Mouse (Mus musculus): ENCODE data around the gene Trpm1. TPM values are rescaled to one million over a fixed set of nuclear protein-coding genes. Genes with fewer than 3 reads are reported as not detected.

The Trpm1 gene
- polyA plus RNA-seq, 1 experiment: 0.01 TPM

GRCm38 (mm10) chr7:64237747-64238146, 84.1 kb downstream of the Trpm1 start:
- no peaks in the 10 kb centered on the region for H3K36me3 ChIP-seq (ENCODE audit: control insufficient read depth)
- no peaks in the 10 kb centered on the region for H3K4me1 ChIP-seq (ENCODE audit: control insufficient read depth)
- TF ChIP-seq TAL1 (IDR thresholded peaks at IDR 0.05; ENCODE audit: low read length): no peak
- TF ChIP-seq GATA1 (IDR thresholded peaks at IDR 0.05; ENCODE audit: low read length): no peak
- no peaks in the 10 kb centered on the region for H3K27me3 ChIP-seq (ENCODE audit: control insufficient read depth)
- H3K9me3 ChIP-seq (ENCODE audit: control insufficient read depth, low read length): no peaks in the 10 kb centered on the region
- no peak overlapping the region for H3K4me3 ChIP-seq (replicated peaks)

GRCm38 (mm10) chr7:64238410-64239086, 84.9 kb downstream of the Trpm1 start:
- no peaks in the 10 kb centered on the region for H3K9me3 ChIP-seq (ENCODE audit: control insufficient read depth, low read length)
- no peaks in the 10 kb centered on the region for H3K4me1 ChIP-seq (ENCODE audit: control insufficient read depth)
- TF ChIP-seq TAL1 (IDR thresholded peaks at IDR 0.05; ENCODE audit: low read length): no peak
- TF ChIP-seq GATA1 (IDR thresholded peaks at IDR 0.05; ENCODE audit: low read length): no peak
- H3K36me3 ChIP-seq (ENCODE audit: control insufficient read depth): no peaks in the 10 kb centered on the region
- H3K4me3 ChIP-seq (replicated peaks): no peak overlapping the region
- no peaks in the 10 kb centered on the region for H3K27me3 ChIP-seq (ENCODE audit: control insufficient read depth)

GRCm38 (mm10) chr7:64239138-64239805, 85.6 kb downstream of the Trpm1 start:
- H3K9me3 ChIP-seq (ENCODE audit: control insufficient read depth, low read length): no peaks in the 10 kb centered on the region
- no peak overlapping the region for H3K4me3 ChIP-seq (replicated peaks)
- no peaks in the 10 kb centered on the region for H3K4me1 ChIP-seq (ENCODE audit: control insufficient read depth)
- H3K36me3 ChIP-seq (ENCODE audit: control insufficient read depth): no peaks in the 10 kb centered on the region
- H3K27me3 ChIP-seq (ENCODE audit: control insufficient read depth): no peaks in the 10 kb centered on the region
- TF ChIP-seq GATA1 (IDR thresholded peaks at IDR 0.05; ENCODE audit: low read length) (no peak), TAL1 (IDR thresholded peaks at IDR 0.05; ENCODE audit: low read length) (no peak)

- no peaks in the 10 kb centered on the region for H3K4me1 ChIP-seq (ENCODE audit: control insufficient read depth)
- no peaks in the 10 kb centered on the region for H3K36me3 ChIP-seq (ENCODE audit: control insufficient read depth)
- H3K27me3 ChIP-seq (ENCODE audit: control insufficient read depth): no peaks in the 10 kb centered on the region
- H3K4me3 ChIP-seq (replicated peaks): no peak overlapping the region
- TF ChIP-seq TAL1 (IDR thresholded peaks at IDR 0.05; ENCODE audit: low read length): no peak
- no peak for TF ChIP-seq GATA1 (IDR thresholded peaks at IDR 0.05; ENCODE audit: low read length)
- H3K9me3 ChIP-seq (ENCODE audit: control insufficient read depth, low read length): no peaks in the 10 kb centered on the region
Observed at GRCm38 (mm10) chr7:64239806-64240315, 86.2 kb downstream of the Trpm1 start.

GRCm38 (mm10) chr7:64242424-64242823, 88.8 kb downstream of the Trpm1 start:
- TF ChIP-seq GATA1 (IDR thresholded peaks at IDR 0.05; ENCODE audit: low read length): no peak
- TF ChIP-seq TAL1 (IDR thresholded peaks at IDR 0.05; ENCODE audit: low read length): no peak
- Histone ChIP-seq H3K9me3 (ENCODE audit: control insufficient read depth, low read length) (no peaks in the 10 kb centered on the region), H3K4me3 (replicated peaks) (no peak overlapping the region), H3K27me3 (ENCODE audit: control insufficient read depth) (no peaks in the 10 kb centered on the region), H3K4me1 (ENCODE audit: control insufficient read depth) (no peaks in the 10 kb centered on the region), H3K36me3 (ENCODE audit: control insufficient read depth) (no peaks in the 10 kb centered on the region)

- Histone ChIP-seq H3K9me3 (ENCODE audit: control insufficient read depth, low read length) (no peaks in the 10 kb centered on the region), H3K4me3 (replicated peaks) (no peak overlapping the region), H3K36me3 (ENCODE audit: control insufficient read depth) (no peaks in the 10 kb centered on the region), H3K27me3 (ENCODE audit: control insufficient read depth) (no peaks in the 10 kb centered on the region), H3K4me1 (ENCODE audit: control insufficient read depth) (no peaks in the 10 kb centered on the region)
- TF ChIP-seq GATA1 (IDR thresholded peaks at IDR 0.05; ENCODE audit: low read length) (no peak), TAL1 (IDR thresholded peaks at IDR 0.05; ENCODE audit: low read length) (no peak)
Observed at GRCm38 (mm10) chr7:64244371-64244770, 90.7 kb downstream of the Trpm1 start.

- no peak for TF ChIP-seq TAL1 (IDR thresholded peaks at IDR 0.05; ENCODE audit: low read length)
- no peak for TF ChIP-seq GATA1 (IDR thresholded peaks at IDR 0.05; ENCODE audit: low read length)
- Histone ChIP-seq H3K4me3 (replicated peaks) (no peak overlapping the region), H3K27me3 (ENCODE audit: control insufficient read depth) (no peaks in the 10 kb centered on the region)
Observed at GRCm38 (mm10) chr7:64246713-64247112, 93.1 kb downstream of the Trpm1 start.

GRCm38 (mm10) chr7:64248352-64248751, 94.7 kb downstream of the Trpm1 start:
- Histone ChIP-seq H3K9me3 (ENCODE audit: control insufficient read depth, low read length) (no peaks in the 10 kb centered on the region), H3K4me3 (replicated peaks) (no peak overlapping the region), H3K4me1 (ENCODE audit: control insufficient read depth) (no peaks in the 10 kb centered on the region), H3K36me3 (ENCODE audit: control insufficient read depth) (no peaks in the 10 kb centered on the region), H3K27me3 (ENCODE audit: control insufficient read depth) (no peaks in the 10 kb centered on the region)
- TF ChIP-seq TAL1 (IDR thresholded peaks at IDR 0.05; ENCODE audit: low read length) (no peak), GATA1 (IDR thresholded peaks at IDR 0.05; ENCODE audit: low read length) (no peak)

More at GRCm38 (mm10) chr7:64246713-64247112, 93.1 kb downstream of the Trpm1 start:
- H3K4me1 ChIP-seq (ENCODE audit: control insufficient read depth): no peaks in the 10 kb centered on the region
- H3K36me3 ChIP-seq (ENCODE audit: control insufficient read depth): no peaks in the 10 kb centered on the region
- no peaks in the 10 kb centered on the region for H3K9me3 ChIP-seq (ENCODE audit: control insufficient read depth, low read length)

- H3K27me3 ChIP-seq (ENCODE audit: control insufficient read depth): no peaks in the 10 kb centered on the region
- H3K9me3 ChIP-seq (ENCODE audit: control insufficient read depth, low read length): no peaks in the 10 kb centered on the region
- H3K36me3 ChIP-seq (ENCODE audit: control insufficient read depth): no peaks in the 10 kb centered on the region
- H3K4me3 ChIP-seq (replicated peaks): no peak overlapping the region
- TF ChIP-seq GATA1 (IDR thresholded peaks at IDR 0.05; ENCODE audit: low read length) (no peak), TAL1 (IDR thresholded peaks at IDR 0.05; ENCODE audit: low read length) (no peak)
- no peaks in the 10 kb centered on the region for H3K4me1 ChIP-seq (ENCODE audit: control insufficient read depth)
Observed at GRCm38 (mm10) chr7:64249715-64250114, 96.1 kb downstream of the Trpm1 start.
